Mouse (Mus musculus) bone marrow macrophage, adult 2 months (primary cell): Measurements from ENCODE around the gene Mdm1.

Source experiments
- CTCF ChIP-seq: IDR thresholded peaks from 2 replicates; pipeline ENCODE4 v1.5.1; 2012; ENCODE audit warnings: low read depth, mild to moderate bottlenecking, low read length, moderate library complexity
- POLR2A ChIP-seq: IDR thresholded peaks from 2 replicates; pipeline ENCODE4 v1.6.1; 2012; ENCODE audit warnings: mild to moderate bottlenecking, low read depth, low read length, borderline replicate concordance

- TF ChIP-seq CTCF (no peak), POLR2A (no peak)
Observed at GRCm38 (mm10) chr10:118103906-118104305, 37.7 kb upstream of the Mdm1 start.
